ENCODE assay signal across 26 mouse cellular contexts in genomic region chr9:89502083-89502482, GRCm38 (mm10).
"Had no signal": no experiment of that assay in that cellular context is flagged by ENCODE, and none has a peak within 500 bp of the region (broad histone marks: within the 10 kb centered on the region; RNA-seq: fewer than 3 reads in every experiment).

No protein-coding gene starts in this region.

- DNase-seq: cerebellum, adult 9-10 months; cerebellum, adult 9-11 months; cerebellum, postnatal 10 days; cerebellum, postnatal 14 days; cerebellum, postnatal 25 days; cerebellum, postnatal 36 days; embryo, embryonic 11 days; forebrain, postnatal 0 days; gastrocnemius, adult 2 months; gastrocnemius, postnatal 10 days; gastrocnemius, postnatal 14 days; gastrocnemius, postnatal 25 days; gastrocnemius, postnatal 36 days; heart, adult 11 months; heart, adult 18-20 months; heart, adult 2 months had no signal

- H3K27ac ChIP-seq: embryonic facial prominence, embryonic 10.5 days; embryonic facial prominence, embryonic 12.5 days; embryonic facial prominence, embryonic 13.5 days; embryonic facial prominence, embryonic 15.5 days; forebrain, embryonic 10.5 days; forebrain, embryonic 12.5 days; forebrain, embryonic 13.5 days; forebrain, embryonic 15.5 days; gastrocnemius, adult 2 months; heart, adult 2 months; heart, embryonic 10.5 days had no signal

- H3K4me3 ChIP-seq: embryonic facial prominence, embryonic 10.5 days; embryonic facial prominence, embryonic 12.5 days; embryonic facial prominence, embryonic 13.5 days; embryonic facial prominence, embryonic 15.5 days; erythroblast, embryonic 14.5 days; forebrain, embryonic 10.5 days; forebrain, embryonic 12.5 days; forebrain, embryonic 13.5 days; forebrain, embryonic 15.5 days; gastrocnemius, adult 2 months; heart, adult 2 months; heart, embryonic 10.5 days had no signal

- H3K27me3 ChIP-seq: embryonic facial prominence, embryonic 12.5 days; embryonic facial prominence, embryonic 13.5 days; embryonic facial prominence, embryonic 15.5 days; forebrain, embryonic 12.5 days; forebrain, embryonic 13.5 days; forebrain, embryonic 15.5 days had no signal

- H3K4me2 ChIP-seq: embryonic facial prominence, embryonic 12.5 days; embryonic facial prominence, embryonic 13.5 days; embryonic facial prominence, embryonic 15.5 days; forebrain, embryonic 12.5 days; forebrain, embryonic 13.5 days; forebrain, embryonic 15.5 days had no signal

- H3K9ac ChIP-seq: embryonic facial prominence, embryonic 12.5 days; embryonic facial prominence, embryonic 13.5 days; embryonic facial prominence, embryonic 15.5 days; forebrain, embryonic 12.5 days; forebrain, embryonic 13.5 days; forebrain, embryonic 15.5 days; forebrain, postnatal 0 days had no signal

- H3K36me3 ChIP-seq: embryonic facial prominence, embryonic 10.5 days; embryonic facial prominence, embryonic 12.5 days; embryonic facial prominence, embryonic 13.5 days; embryonic facial prominence, embryonic 15.5 days; forebrain, embryonic 10.5 days; forebrain, embryonic 12.5 days; forebrain, embryonic 15.5 days; heart, embryonic 10.5 days had no signal

- H3K9me3 ChIP-seq: embryonic facial prominence, embryonic 10.5 days; embryonic facial prominence, embryonic 12.5 days; embryonic facial prominence, embryonic 13.5 days; embryonic facial prominence, embryonic 15.5 days; forebrain, embryonic 10.5 days; forebrain, embryonic 12.5 days; forebrain, embryonic 13.5 days; forebrain, embryonic 15.5 days; heart, embryonic 10.5 days had no signal

- H3K4me1 ChIP-seq: embryonic facial prominence, embryonic 12.5 days; embryonic facial prominence, embryonic 13.5 days; embryonic facial prominence, embryonic 15.5 days; heart, embryonic 10.5 days had no signal
